Mouse (Mus musculus): ENCODE data around the gene 9130023H24Rik. TPM values are rescaled to one million over a fixed set of nuclear protein-coding genes. Genes with fewer than 3 reads are reported as not detected.

Gene 9130023H24Rik
- polyA plus RNA-seq, 1 experiment from 2014 or later: 6.6 TPM

DNA sequence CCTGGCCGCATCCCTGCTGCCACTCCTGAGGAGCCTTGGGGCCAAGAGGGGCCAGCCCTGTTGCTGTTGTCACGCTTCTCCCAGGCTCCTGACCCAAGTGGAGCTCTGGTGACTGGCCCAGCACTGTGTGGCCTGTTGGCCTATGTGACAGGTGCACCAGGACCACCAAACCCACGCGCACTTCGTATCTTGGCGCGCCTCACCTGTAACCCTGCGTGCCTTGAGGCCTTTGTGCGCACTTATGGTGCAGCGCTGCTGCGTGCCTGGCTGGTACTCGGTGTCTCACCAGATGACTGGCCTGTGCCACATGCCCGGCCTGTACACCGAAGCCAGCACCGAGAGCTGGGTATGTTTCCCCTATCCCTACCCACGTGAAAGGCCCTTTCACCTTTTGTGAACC is 4.5 kb upstream of the 9130023H24Rik start:
- H3K27ac ChIP-seq (ENCODE audit: low read depth, low read length): no peak overlapping the region
- WGBS (ENCODE audit: insufficient replicate concordance): 94% methylated on average over 16 of the region's 16 CpGs
- no peaks in the 10 kb centered on the region for H3K27me3 ChIP-seq (ENCODE audit: control insufficient read depth, insufficient read depth, low read length)
- no peak for ATAC-seq (replicated peaks; ENCODE audit: insufficient number of reproducible peaks, low FRiP score, low TSS enrichment)
- H3K9me3 ChIP-seq (replicated peaks; ENCODE audit: control insufficient read depth, low read length): no peaks in the 10 kb centered on the region
- H3K9ac ChIP-seq (ENCODE audit: low read depth, low read length): peak overlapping the region; percentile 39; the same call in 1 of the 2 replicates
- H3K36me3 ChIP-seq (ENCODE audit: control insufficient read depth, insufficient read depth, low read length): peaks cover 21% of the 10 kb centered on the region
- H3K4me2 ChIP-seq: no peak overlapping the region
- H3K4me1 ChIP-seq (ENCODE audit: control insufficient read depth, insufficient read depth, low read length): peaks cover 15% of the 10 kb centered on the region
- H3K4me3 ChIP-seq (ENCODE audit: low read depth, low read length): no peak overlapping the region

DNA sequence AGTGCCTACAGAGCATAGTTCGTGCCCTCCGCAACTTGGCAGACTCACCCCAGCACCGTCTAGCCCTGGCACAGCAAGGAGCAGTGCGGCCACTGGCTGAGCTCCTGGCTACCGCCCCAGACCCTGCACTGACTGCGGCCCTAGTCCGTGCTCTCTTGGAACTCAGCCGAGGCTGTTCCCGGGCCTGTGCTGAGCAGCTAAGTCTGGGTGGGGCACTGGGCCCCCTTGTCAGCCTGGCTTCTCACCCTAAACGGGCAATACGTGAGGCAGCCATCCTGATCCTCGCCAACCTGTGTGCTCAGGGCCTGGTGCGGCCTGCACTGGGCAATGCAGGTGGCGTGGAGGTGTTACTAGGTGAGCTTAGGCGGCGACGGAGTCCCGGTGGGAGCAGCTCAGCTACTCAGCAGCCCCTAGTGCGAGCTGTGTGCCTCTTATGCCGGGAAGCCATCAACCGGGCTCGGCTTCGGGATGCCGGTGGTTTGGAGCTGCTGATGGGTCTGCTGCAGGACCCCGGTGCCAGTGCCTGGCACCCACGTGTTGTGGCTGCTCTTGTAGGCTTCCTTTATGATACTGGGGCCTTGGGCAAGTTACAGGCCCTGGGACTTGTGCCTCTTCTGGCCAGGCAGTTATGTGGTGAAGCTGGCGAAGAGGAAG is 2.4 kb upstream of the 9130023H24Rik start:
- H3K9ac ChIP-seq (ENCODE audit: low read depth, low read length): 0 out of 2 replicates have a peak overlapping the region, but pooled peaks have one; percentile 22
- peaks cover 21% of the 10 kb centered on the region for H3K36me3 ChIP-seq (ENCODE audit: control insufficient read depth, insufficient read depth, low read length)
- no peak overlapping the region for H3K27ac ChIP-seq (ENCODE audit: low read depth, low read length)
- H3K27me3 ChIP-seq (ENCODE audit: control insufficient read depth, insufficient read depth, low read length): no peaks in the 10 kb centered on the region
- no peaks in the 10 kb centered on the region for H3K9me3 ChIP-seq (replicated peaks; ENCODE audit: control insufficient read depth, low read length)
- H3K4me1 ChIP-seq (ENCODE audit: control insufficient read depth, insufficient read depth, low read length): peaks cover 10% of the 10 kb centered on the region
- no peak overlapping the region for H3K4me2 ChIP-seq
- ATAC-seq (replicated peaks; ENCODE audit: insufficient number of reproducible peaks, low FRiP score, low TSS enrichment): no peak
- WGBS (ENCODE audit: insufficient replicate concordance): 91% methylated on average over 27 of the region's 27 CpGs
- H3K4me3 ChIP-seq (ENCODE audit: low read depth, low read length): no peak overlapping the region

DNA sequence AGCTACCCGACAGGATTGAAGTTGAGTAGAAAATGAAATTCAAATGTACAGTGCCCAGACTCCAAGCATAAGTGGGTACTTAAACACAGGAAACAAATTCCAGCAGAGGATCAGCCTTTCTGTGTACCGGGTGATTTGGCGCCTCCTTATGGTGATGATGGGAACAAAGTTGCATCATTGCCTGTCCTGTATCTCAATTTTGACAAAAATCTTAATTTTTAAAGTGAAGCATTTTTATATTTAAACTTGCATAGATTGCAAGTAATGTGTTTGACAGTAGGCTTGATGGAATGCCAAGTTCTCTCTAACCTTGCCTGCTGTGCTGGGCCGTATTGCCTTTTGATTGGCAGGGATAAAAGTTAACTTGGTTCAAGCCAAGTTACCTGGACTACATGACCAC is 1.2 kb upstream of the 9130023H24Rik start:
- WGBS (ENCODE audit: insufficient replicate concordance): 26% methylated on average over 4 of the region's 4 CpGs
- H3K9me3 ChIP-seq (replicated peaks; ENCODE audit: control insufficient read depth, low read length): no peaks in the 10 kb centered on the region
- H3K27me3 ChIP-seq (ENCODE audit: control insufficient read depth, insufficient read depth, low read length): no peaks in the 10 kb centered on the region
- peaks cover 10% of the 10 kb centered on the region for H3K4me1 ChIP-seq (ENCODE audit: control insufficient read depth, insufficient read depth, low read length)
- peak overlapping the region; percentile 81 for H3K4me2 ChIP-seq
- no peak for ATAC-seq (replicated peaks; ENCODE audit: insufficient number of reproducible peaks, low FRiP score, low TSS enrichment)
- H3K27ac ChIP-seq (ENCODE audit: low read depth, low read length): peak overlapping the region; percentile 88
- H3K4me3 ChIP-seq (ENCODE audit: low read depth, low read length): peak overlapping the region; percentile 76
- peaks cover 13% of the 10 kb centered on the region for H3K36me3 ChIP-seq (ENCODE audit: control insufficient read depth, insufficient read depth, low read length)
- H3K9ac ChIP-seq (ENCODE audit: low read depth, low read length): peak overlapping the region; percentile 64; the same call in 1 of the 2 replicates

DNA sequence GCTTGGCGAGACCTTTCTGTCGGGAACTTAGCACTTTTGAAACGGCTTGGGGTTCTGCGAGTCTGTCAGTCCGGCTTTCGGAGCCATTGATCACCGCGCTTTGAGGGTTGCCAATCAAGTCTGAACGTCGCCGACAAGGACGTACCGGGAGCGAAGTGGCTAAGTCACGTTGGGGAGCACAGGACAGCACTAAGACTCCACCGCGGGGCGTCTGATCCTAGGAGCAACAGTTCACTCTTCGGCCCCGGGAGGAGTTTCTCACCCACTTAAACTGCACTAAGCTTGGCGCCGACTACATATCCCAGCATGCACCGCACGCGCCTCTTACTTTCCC is 271 bp downstream of the 9130023H24Rik start:
- Histone ChIP-seq H3K4me2 (peak overlapping the region; percentile 82), H3K27ac (ENCODE audit: low read depth, low read length) (peak overlapping the region; percentile 98), H3K4me3 (ENCODE audit: low read depth, low read length) (peak overlapping the region; percentile 76), H3K27me3 (ENCODE audit: control insufficient read depth, insufficient read depth, low read length) (no peaks in the 10 kb centered on the region), H3K9ac (ENCODE audit: low read depth, low read length) (peak overlapping the region; percentile 93), H3K9me3 (replicated peaks; ENCODE audit: control insufficient read depth, low read length) (no peaks in the 10 kb centered on the region), H3K4me1 (ENCODE audit: control insufficient read depth, insufficient read depth, low read length) (peaks cover 10% of the 10 kb centered on the region), H3K36me3 (ENCODE audit: control insufficient read depth, insufficient read depth, low read length) (peaks cover 13% of the 10 kb centered on the region)
- under 1% methylated on average over 25 of the region's 25 CpGs for WGBS (ENCODE audit: insufficient replicate concordance)
- no peak; the same call in 1 of the 2 replicates for ATAC-seq (replicated peaks; ENCODE audit: insufficient number of reproducible peaks, low FRiP score, low TSS enrichment)

DNA sequence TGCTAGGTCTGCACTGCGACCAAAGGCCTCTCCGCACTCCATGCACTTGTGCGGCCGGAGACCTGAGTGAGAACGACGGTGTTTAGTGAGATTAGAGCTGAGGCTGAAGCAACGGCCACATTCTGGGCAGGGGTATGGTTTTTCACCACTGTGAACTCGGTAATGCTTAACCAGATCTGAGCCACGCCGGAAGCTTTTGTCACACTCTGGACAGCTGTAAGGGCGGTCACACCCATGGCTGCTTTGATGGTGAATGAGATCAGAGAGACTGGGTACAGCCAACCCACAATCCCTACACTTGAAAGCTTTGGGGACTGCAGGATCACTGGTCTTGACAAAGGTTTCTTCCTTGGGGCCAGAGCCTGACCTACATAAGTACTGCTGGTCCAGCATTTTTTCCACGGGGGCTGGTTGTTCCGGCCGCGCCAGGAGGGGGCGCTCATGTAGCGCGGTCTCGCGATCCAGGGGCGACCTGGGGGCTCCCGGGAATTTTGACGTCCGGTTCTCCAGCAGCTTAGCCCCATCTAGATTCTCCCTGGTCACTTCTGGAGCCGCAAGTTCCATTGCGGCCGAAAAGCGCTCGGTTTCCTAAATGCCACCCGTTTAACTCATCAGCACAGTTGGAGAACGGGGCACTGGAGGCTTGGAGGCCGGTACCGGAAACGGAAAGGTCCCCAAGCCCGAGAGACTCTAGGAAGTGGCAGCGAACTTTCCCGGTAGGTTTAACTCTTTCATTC is 807 bp downstream of the 9130023H24Rik start, which contains the start of gene Armc5:
Gene Armc5 (plus strand): TSS at position 487 of the 737 bp plus-strand sequence.
- Histone ChIP-seq H3K27ac (ENCODE audit: low read depth, low read length) (peak within 1 kb of the TSS; percentile 98), H3K9me3 (replicated peaks; ENCODE audit: control insufficient read depth, low read length) (no peaks in the 10 kb centered on the region), H3K4me3 (ENCODE audit: low read depth, low read length) (peak within 1 kb of the TSS; percentile 76), H3K4me1 (ENCODE audit: control insufficient read depth, insufficient read depth, low read length) (peaks cover 10% of the 10 kb centered on the region), H3K9ac (ENCODE audit: low read depth, low read length) (peak within 1 kb of the TSS; percentile 93), H3K4me2 (peak within 1 kb of the TSS; percentile 82), H3K36me3 (ENCODE audit: control insufficient read depth, insufficient read depth, low read length) (peaks cover 8% of the 10 kb centered on the region), H3K27me3 (ENCODE audit: control insufficient read depth, insufficient read depth, low read length) (no peaks in the 10 kb centered on the region)
- 25% methylated on average over 37 of the region's 37 CpGs for WGBS (ENCODE audit: insufficient replicate concordance)
- ATAC-seq (replicated peaks; ENCODE audit: insufficient number of reproducible peaks, low FRiP score, low TSS enrichment): no peak

DNA sequence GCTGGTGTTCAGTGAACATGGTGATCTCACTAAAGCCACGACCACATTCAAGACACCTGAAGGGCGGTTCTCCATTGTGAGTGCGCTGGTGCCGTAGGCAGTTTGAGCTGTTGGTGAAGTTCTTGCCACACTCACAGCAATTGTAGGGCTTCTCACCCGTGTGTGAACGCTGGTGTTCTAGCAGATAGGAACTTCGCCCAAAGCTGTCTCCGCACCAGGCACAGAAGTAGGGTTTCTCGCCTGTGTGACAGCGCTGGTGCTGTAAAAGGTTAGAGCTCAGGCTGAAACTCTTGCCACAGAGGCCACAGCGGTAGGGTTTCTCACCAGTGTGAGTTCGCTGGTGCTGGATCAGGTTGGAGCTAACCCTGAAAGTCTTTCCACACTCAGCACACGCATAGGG is 1.4 kb downstream of the 9130023H24Rik start:
- Histone ChIP-seq H3K9ac (ENCODE audit: low read depth, low read length) (no peak overlapping the region), H3K36me3 (ENCODE audit: control insufficient read depth, insufficient read depth, low read length) (peaks cover 8% of the 10 kb centered on the region), H3K9me3 (replicated peaks; ENCODE audit: control insufficient read depth, low read length) (no peaks in the 10 kb centered on the region), H3K27me3 (ENCODE audit: control insufficient read depth, insufficient read depth, low read length) (no peaks in the 10 kb centered on the region), H3K4me2 (no peak overlapping the region), H3K27ac (ENCODE audit: low read depth, low read length) (peak overlapping the region; percentile 98; the same call in 1 of the 2 replicates), H3K4me1 (ENCODE audit: control insufficient read depth, insufficient read depth, low read length) (peaks cover 10% of the 10 kb centered on the region), H3K4me3 (ENCODE audit: low read depth, low read length) (peak overlapping the region; percentile 76; the same call in 1 of the 2 replicates)
- WGBS (ENCODE audit: insufficient replicate concordance): 89% methylated on average over 13 of the region's 13 CpGs
- no peak for ATAC-seq (replicated peaks; ENCODE audit: insufficient number of reproducible peaks, low FRiP score, low TSS enrichment)

DNA sequence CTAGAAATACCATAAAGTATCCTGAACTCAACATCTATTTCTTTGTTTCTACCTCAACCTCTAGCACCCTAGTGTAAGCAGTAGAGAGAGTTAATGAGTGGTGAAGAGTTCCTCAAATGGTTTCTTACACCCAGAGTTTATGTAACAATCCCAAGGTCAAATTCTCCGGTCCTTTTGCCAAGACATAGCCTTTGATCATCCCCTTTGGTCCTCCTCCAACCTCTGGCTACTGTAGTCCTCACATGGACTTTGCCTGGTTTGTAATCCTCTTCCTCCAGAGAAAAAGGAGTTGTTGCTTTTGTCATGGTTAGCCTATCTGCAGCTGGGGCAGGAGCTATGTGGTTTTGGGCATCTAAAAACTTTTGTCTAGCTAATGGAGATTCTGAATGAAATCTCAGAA is 2.4 kb downstream of the 9130023H24Rik start:
- H3K27me3 ChIP-seq (ENCODE audit: control insufficient read depth, insufficient read depth, low read length): no peaks in the 10 kb centered on the region
- no peak overlapping the region for H3K9ac ChIP-seq (ENCODE audit: low read depth, low read length)
- 87% methylated on average over 1 of the region's 1 CpGs for WGBS (ENCODE audit: insufficient replicate concordance)
- H3K4me3 ChIP-seq (ENCODE audit: low read depth, low read length): no peak overlapping the region
- H3K9me3 ChIP-seq (replicated peaks; ENCODE audit: control insufficient read depth, low read length): no peaks in the 10 kb centered on the region
- peaks cover 10% of the 10 kb centered on the region for H3K4me1 ChIP-seq (ENCODE audit: control insufficient read depth, insufficient read depth, low read length)
- no peak overlapping the region for H3K27ac ChIP-seq (ENCODE audit: low read depth, low read length)
- no peak overlapping the region for H3K4me2 ChIP-seq
- no peak for ATAC-seq (replicated peaks; ENCODE audit: insufficient number of reproducible peaks, low FRiP score, low TSS enrichment)
- peaks cover 5% of the 10 kb centered on the region for H3K36me3 ChIP-seq (ENCODE audit: control insufficient read depth, insufficient read depth, low read length)

DNA sequence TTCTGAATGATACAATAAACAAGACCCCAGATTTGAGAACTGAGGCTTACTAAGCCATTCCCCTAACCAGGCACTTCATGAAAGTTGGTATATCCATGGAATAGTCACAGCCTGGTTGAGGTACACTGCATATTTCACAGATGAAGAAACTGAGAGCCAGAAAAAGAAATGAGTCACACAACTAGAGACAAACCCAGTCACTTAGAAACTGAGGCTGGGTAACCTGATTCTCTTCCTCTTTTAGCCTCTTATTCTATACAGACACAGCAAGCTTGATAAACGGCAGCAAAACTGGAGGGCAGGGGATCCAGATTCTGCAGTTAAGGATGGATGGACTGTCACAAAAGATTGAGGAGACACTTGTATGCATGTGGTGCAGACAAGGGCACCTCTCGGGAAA is 3.0 kb downstream of the 9130023H24Rik start:
- Histone ChIP-seq H3K4me3 (ENCODE audit: low read depth, low read length) (no peak overlapping the region), H3K27ac (ENCODE audit: low read depth, low read length) (no peak overlapping the region), H3K4me1 (ENCODE audit: control insufficient read depth, insufficient read depth, low read length) (peaks cover 10% of the 10 kb centered on the region), H3K27me3 (ENCODE audit: control insufficient read depth, insufficient read depth, low read length) (no peaks in the 10 kb centered on the region), H3K9me3 (replicated peaks; ENCODE audit: control insufficient read depth, low read length) (no peaks in the 10 kb centered on the region), H3K4me2 (no peak overlapping the region), H3K36me3 (ENCODE audit: control insufficient read depth, insufficient read depth, low read length) (no peaks in the 10 kb centered on the region), H3K9ac (ENCODE audit: low read depth, low read length) (no peak overlapping the region)
- WGBS (ENCODE audit: insufficient replicate concordance): 73% methylated on average over 2 of the region's 2 CpGs
- no peak for ATAC-seq (replicated peaks; ENCODE audit: insufficient number of reproducible peaks, low FRiP score, low TSS enrichment)
